Mouse (Mus musculus): ENCODE measurements at regions not wholly inside any gene's neighbourhood (a gene's known extent, or its start where the extent isn't known, plus 50 kb on each side); places are given as distances from the start of the nearest gene placed in this dataset.

DNA sequence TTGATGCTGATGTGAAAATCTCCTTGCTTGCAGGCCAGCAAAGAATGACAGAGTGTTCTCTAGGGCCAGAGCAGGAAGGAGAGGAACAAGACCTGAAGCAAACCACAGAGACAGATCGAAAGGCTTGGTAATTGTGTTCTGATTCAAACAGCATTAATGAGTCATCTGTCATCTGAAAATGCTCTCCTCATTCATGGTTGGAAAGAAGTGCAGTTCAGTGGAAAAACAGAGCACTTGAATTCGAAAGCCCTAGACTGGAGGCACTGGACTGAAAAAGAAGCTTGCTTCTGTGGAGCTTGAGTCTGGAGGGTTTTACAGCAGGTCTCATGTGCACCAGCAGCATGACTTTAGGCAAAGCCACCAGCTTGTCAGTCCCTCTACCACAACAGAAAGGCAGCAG, 374.3 kb upstream of the B430305J03Rik start:
- Histone ChIP-seq H3K9me3 (no peaks in the 10 kb centered on the region), H3K36me3 (replicated peaks) (no peaks in the 10 kb centered on the region), H3K27ac (no peak overlapping the region), H3K27me3 (replicated peaks) (no peaks in the 10 kb centered on the region), H3K4me1 (no peaks in the 10 kb centered on the region), H3K4me2 (no peak overlapping the region), H3K4me3 (no peak overlapping the region), H3K9ac (no peak overlapping the region)
- ATAC-seq (replicated peaks): no peak
- 55% methylated on average over 2 of the region's 2 CpGs for WGBS

- Histone ChIP-seq H3K4me3 (no peak overlapping the region), H3K27me3 (replicated peaks) (no peaks in the 10 kb centered on the region), H3K4me2 (no peak overlapping the region), H3K4me1 (no peaks in the 10 kb centered on the region), H3K27ac (no peak overlapping the region), H3K9ac (no peak overlapping the region), H3K36me3 (replicated peaks) (no peaks in the 10 kb centered on the region), H3K9me3 (no peaks in the 10 kb centered on the region)
- WGBS: 66% methylated on average over 1 of the region's 1 CpGs
- ATAC-seq (replicated peaks): no peak; the same call in 1 of the 2 replicates
These were observed 372.8 kb upstream of the B430305J03Rik start for GRCm38 (mm10) chr3:61738528-61738927.

DNA sequence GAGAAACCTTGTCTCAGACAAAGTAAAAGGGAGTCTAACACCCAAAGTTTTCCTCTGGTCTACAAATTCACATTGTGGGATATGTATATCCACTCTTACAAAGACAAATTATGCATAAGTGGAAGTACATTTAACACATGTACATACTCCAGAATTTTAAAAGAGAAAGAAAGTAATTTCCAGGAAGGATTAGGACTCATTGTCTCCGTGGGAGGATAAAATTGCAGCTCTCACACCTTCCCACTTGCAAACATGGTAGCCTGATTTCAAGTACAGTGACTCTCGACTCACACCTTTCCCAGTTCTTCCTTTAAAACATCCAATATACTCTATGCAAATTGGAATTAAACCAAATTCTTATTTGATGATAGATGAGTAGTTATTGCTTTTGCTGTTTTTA, 351.0 kb upstream of the B430305J03Rik start:
- Histone ChIP-seq H3K9me3 (no peaks in the 10 kb centered on the region), H3K36me3 (replicated peaks) (no peaks in the 10 kb centered on the region), H3K4me2 (no peak overlapping the region), H3K4me3 (no peak overlapping the region), H3K9ac (no peak overlapping the region), H3K4me1 (no peaks in the 10 kb centered on the region), H3K27me3 (replicated peaks) (no peaks in the 10 kb centered on the region), H3K27ac (no peak overlapping the region)
- WGBS: 71% methylated on average over 2 of the region's 2 CpGs
- ATAC-seq (replicated peaks): no peak

DNA sequence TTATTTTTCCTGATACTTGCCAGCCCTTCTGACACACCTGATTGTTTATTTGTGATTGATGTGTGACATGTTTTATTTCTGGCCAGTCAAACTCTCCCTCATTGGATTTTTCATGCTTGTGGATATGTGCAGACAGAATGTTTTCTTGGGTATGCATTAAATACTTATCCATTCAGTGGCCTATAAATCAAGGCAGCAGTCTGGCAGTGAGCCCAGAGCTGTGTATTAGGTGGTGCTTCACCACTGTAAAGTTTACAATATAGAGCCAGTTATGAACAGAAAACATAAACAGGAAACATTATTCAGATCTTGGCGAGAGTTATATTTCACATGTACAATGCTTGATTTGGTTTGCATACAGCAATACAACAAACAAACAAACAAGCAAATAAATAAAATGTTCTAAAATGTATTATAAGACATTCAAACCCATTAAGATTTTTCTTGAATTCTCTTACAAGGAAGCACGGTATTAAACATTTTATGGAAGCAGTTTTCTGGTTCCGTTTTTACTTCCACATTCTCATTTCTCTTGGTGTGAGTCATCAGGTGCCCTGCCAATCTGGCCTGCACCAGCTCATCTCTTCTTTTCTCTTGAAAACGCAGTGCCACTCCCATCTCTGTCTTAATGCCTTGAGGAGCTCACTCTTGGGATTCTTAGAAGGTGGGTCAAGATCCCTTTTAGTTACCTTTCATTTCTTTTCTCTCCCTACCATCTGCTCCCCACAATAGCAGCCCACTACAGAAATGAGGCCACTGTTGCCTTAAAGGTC, 322.4 kb upstream of the B430305J03Rik start:
- Histone ChIP-seq H3K4me3 (no peak overlapping the region), H3K27ac (no peak overlapping the region), H3K4me2 (no peak overlapping the region), H3K36me3 (replicated peaks) (no peaks in the 10 kb centered on the region), H3K9ac (no peak overlapping the region), H3K9me3 (no peaks in the 10 kb centered on the region), H3K4me1 (no peaks in the 10 kb centered on the region), H3K27me3 (replicated peaks) (no peaks in the 10 kb centered on the region)
- no peak for ATAC-seq (replicated peaks)
- WGBS: 77% methylated on average over 4 of the region's 4 CpGs

DNA sequence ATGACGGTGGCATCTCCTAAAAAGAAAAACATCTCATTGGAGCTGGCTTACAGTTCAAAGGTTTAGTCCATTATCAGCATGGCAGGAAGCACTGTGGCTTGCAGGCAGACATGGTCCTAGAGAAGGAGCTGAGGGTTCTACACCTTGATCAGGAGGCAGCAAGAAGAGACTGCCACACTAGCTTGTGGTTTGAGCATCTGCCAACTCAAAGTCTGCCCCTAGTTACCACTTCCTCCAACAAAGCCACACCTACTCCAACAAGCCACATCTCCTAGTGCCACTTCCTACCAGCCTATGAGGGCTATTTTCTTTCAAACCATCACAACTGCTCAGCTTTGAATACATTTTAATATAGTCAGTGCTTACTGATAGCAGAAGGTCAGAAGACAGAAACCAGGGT, 305.1 kb upstream of the B430305J03Rik start:
- Histone ChIP-seq H3K4me3 (no peak overlapping the region), H3K27ac (no peak overlapping the region), H3K4me1 (no peaks in the 10 kb centered on the region), H3K9me3 (no peaks in the 10 kb centered on the region), H3K4me2 (no peak overlapping the region), H3K9ac (no peak overlapping the region), H3K36me3 (replicated peaks) (no peaks in the 10 kb centered on the region), H3K27me3 (replicated peaks) (no peaks in the 10 kb centered on the region)
- ATAC-seq (replicated peaks): no peak
- 81% methylated on average over 1 of the region's 1 CpGs for WGBS

DNA sequence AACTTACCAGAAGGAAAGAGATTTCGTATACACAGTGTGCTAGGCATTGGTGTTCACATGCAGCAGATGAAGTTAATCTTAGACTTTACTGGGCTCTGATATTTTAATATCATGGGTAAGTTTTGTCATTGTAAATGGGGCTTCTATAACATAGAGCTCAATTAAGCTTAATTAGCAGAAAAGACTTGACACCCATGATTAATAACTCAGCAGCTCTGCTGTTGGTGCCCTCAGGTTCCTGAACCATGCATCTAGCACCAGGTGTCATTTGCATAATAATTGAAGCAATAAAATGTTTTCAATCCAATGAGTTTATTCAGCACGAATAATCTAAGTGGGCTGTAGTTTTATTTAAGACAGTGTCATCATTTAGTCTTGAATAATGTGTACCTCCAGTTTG, 290.4 kb upstream of the B430305J03Rik start:
- Histone ChIP-seq H3K9me3 (no peaks in the 10 kb centered on the region), H3K4me2 (no peak overlapping the region)
- no peak for ATAC-seq (replicated peaks)

GRCm38 (mm10) chr3:61628535-61628934, 262.8 kb upstream of the B430305J03Rik start:
- Histone ChIP-seq H3K4me2 (no peak overlapping the region), H3K9me3 (no peaks in the 10 kb centered on the region), H3K4me3 (no peak overlapping the region), H3K4me1 (no peaks in the 10 kb centered on the region), H3K27me3 (replicated peaks) (no peaks in the 10 kb centered on the region), H3K9ac (no peak overlapping the region), H3K36me3 (replicated peaks) (no peaks in the 10 kb centered on the region), H3K27ac (peak overlapping the region; percentile 62)
- ATAC-seq (replicated peaks): peak; percentile 55; the same call in 1 of the 2 replicates

More for the DNA sequence above, 290.4 kb upstream of the B430305J03Rik start:
- Histone ChIP-seq H3K4me1 (no peaks in the 10 kb centered on the region), H3K9ac (no peak overlapping the region), H3K27ac (no peak overlapping the region), H3K36me3 (replicated peaks) (no peaks in the 10 kb centered on the region), H3K4me3 (no peak overlapping the region), H3K27me3 (replicated peaks) (no peaks in the 10 kb centered on the region)
- WGBS: 67% methylated on average over 2 of the region's 2 CpGs

- Histone ChIP-seq H3K9ac (no peak overlapping the region), H3K4me1 (no peaks in the 10 kb centered on the region), H3K4me3 (no peak overlapping the region), H3K9me3 (no peaks in the 10 kb centered on the region), H3K27ac (peak overlapping the region; percentile 62), H3K36me3 (replicated peaks) (no peaks in the 10 kb centered on the region), H3K27me3 (replicated peaks) (no peaks in the 10 kb centered on the region), H3K4me2 (no peak overlapping the region)
- WGBS: 31% methylated on average over 3 of the region's 3 CpGs
- peak; percentile 89 for ATAC-seq (replicated peaks)
These were observed 262.3 kb upstream of the B430305J03Rik start for GRCm38 (mm10) chr3:61628099-61628498.

DNA sequence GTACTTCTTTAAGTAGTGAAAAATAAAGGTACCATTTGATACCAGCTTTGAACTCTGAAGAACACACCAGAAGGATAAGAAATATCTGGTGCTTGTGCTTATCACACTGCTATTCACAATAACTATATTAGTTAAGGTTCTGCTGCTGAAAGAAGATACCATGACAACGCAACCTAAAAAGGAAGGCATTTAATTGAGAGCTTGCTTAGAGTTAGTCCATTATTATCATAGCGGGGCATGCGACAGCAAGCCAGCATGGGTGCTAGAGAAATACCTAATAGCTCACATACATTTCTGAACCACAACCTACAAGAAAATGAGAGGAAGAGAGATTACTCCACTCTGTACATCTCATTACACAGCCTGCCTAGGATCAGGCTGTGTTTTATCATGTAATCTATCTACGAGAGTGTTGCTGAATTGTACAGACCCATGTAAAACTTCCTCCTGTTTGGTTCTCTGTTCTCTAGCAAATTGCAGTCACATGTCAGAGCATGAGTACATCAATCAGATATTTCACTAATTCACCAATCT, 258.3 kb upstream of the B430305J03Rik start:
- 0 out of 2 replicates have a peak, but pooled peaks have one; percentile 18 for ATAC-seq (replicated peaks)
- Histone ChIP-seq H3K36me3 (replicated peaks) (no peaks in the 10 kb centered on the region), H3K4me2 (no peak overlapping the region), H3K27ac (no peak overlapping the region), H3K4me3 (no peak overlapping the region), H3K4me1 (no peaks in the 10 kb centered on the region), H3K9me3 (no peaks in the 10 kb centered on the region), H3K27me3 (replicated peaks) (no peaks in the 10 kb centered on the region), H3K9ac (no peak overlapping the region)
- 32% methylated on average over 4 of the region's 4 CpGs for WGBS

DNA sequence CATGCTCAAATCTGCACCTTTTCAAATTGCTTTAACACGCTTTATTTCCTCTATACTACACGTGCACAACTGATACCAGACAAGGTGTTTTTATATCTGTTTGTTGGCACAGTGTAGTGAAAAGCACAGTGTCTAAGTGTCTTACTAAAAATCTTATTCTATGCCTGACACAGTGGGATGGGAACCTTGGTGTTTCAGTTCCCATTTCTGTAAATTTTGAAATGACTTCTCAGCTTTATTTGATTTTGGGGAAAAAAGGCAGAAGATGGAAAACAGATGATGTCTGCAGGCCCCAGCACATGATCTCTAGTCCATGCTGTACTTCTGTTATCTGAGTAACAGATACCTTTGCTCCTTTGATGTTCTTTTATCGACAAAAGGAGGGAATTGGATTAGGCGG, 239.7 kb upstream of the B430305J03Rik start:
- ATAC-seq (replicated peaks): no peak
- 79% methylated on average over 4 of the region's 4 CpGs for WGBS
- no peaks in the 10 kb centered on the region for H3K36me3 ChIP-seq (replicated peaks)

DNA sequence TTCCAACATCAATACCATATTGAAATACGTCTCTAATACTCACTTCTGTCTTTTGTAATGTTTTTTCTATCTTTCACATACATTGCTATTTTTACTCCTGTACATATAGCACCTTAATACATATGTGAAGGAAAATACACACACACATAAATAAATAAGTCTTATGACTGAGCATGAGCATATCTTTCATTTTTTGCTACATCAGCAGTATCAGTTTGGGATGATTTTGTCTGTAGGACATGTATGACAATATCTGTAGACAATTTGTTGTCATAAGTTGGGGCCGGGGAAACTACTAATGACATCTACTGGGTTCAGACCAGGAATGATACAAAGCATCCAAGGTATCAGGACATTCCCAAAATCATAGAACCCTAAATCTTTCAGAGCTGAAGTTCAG, 237.1 kb upstream of the B430305J03Rik start:
- Histone ChIP-seq H3K4me3 (no peak overlapping the region), H3K27ac (no peak overlapping the region), H3K4me1 (no peaks in the 10 kb centered on the region), H3K9ac (no peak overlapping the region), H3K4me2 (no peak overlapping the region), H3K36me3 (replicated peaks) (no peaks in the 10 kb centered on the region), H3K9me3 (no peaks in the 10 kb centered on the region), H3K27me3 (replicated peaks) (no peaks in the 10 kb centered on the region)
- WGBS: 88% methylated on average over 2 of the region's 2 CpGs
- ATAC-seq (replicated peaks): no peak

More for the DNA sequence above, 239.7 kb upstream of the B430305J03Rik start:
- H3K4me1 ChIP-seq: no peaks in the 10 kb centered on the region
- no peaks in the 10 kb centered on the region for H3K27me3 ChIP-seq (replicated peaks)
- no peaks in the 10 kb centered on the region for H3K9me3 ChIP-seq
- H3K4me2 ChIP-seq: no peak overlapping the region
- H3K9ac ChIP-seq: no peak overlapping the region
- H3K27ac ChIP-seq: no peak overlapping the region
- no peak overlapping the region for H3K4me3 ChIP-seq

DNA sequence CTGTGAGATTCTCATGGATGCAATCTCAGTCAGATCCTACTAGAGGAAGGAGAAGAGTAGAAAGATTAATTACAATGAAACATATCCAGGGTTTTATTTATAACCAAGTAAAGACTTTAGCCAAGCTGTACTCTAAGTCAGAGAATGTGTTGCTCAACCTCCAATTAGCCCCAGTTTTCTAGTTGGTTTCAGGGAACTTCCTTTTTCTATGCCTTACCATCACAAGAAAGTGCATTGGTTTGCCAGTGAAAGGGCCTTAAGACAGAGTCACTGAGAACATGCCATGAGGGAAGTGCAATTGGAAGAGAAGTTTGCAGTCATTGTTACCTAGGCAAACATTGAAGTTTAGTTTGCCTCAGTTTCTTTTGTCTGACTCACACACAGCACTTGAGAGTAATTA, 229.8 kb upstream of the B430305J03Rik start:
- Histone ChIP-seq H3K4me2 (no peak overlapping the region), H3K4me1 (no peaks in the 10 kb centered on the region), H3K9ac (no peak overlapping the region), H3K36me3 (replicated peaks) (no peaks in the 10 kb centered on the region), H3K9me3 (no peaks in the 10 kb centered on the region), H3K27ac (no peak overlapping the region), H3K27me3 (replicated peaks) (no peaks in the 10 kb centered on the region), H3K4me3 (no peak overlapping the region)
- no peak for ATAC-seq (replicated peaks)

DNA sequence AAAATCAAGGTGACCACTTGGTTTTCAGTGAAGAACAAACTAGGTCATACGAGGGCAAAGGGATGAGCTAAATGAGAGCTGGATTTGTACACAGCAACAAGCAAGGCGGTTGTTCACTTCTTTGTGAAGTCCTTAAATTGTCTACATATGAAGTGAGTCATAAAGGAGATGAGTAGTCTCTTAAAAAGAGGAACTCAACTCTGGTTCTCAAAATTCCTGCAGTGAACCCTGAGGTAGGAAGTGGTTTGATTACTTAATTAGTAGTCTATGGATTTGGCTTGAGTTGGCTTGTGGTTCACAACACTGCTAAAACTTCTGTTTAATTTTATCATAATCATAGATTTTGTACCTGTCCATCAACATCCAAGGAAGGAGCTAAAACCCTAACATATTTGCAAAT, 226.6 kb upstream of the B430305J03Rik start:
- Histone ChIP-seq H3K27me3 (replicated peaks) (no peaks in the 10 kb centered on the region), H3K9me3 (no peaks in the 10 kb centered on the region), H3K4me2 (no peak overlapping the region), H3K27ac (no peak overlapping the region), H3K4me3 (no peak overlapping the region), H3K4me1 (no peaks in the 10 kb centered on the region), H3K36me3 (replicated peaks) (no peaks in the 10 kb centered on the region), H3K9ac (no peak overlapping the region)
- ATAC-seq (replicated peaks): no peak
- WGBS: 90% methylated on average over 2 of the region's 2 CpGs

Measured in midbrain, embryonic 15.5 days (tissue).